Mouse (Mus musculus) intestine, postnatal 0 days (tissue): Measurements from ENCODE around the gene Trim5. TPM values are rescaled to one million over a fixed set of nuclear protein-coding genes. Genes with fewer than 3 reads are reported as not detected.

ENCODE experiments used
- ATAC-seq: fragments of 200-750 bp; cut with Nextera tagmentation; 2 replicates; pipeline ENCODE4 v1.8.0; 2017; ENCODE audit warnings: mild to moderate bottlenecking, moderate TSS enrichment, moderate library complexity
- H3K27ac ChIP-seq: fragments of 300-500 bp; sonication (generic); 2 replicates; pipeline ENCODE4 v1.5.1; 2014; ENCODE audit warnings: mild to moderate bottlenecking, low read depth, low read length, moderate library complexity
- H3K27me3 ChIP-seq: fragments of 300-500 bp; sonication (generic); replicated peaks from 2 replicates; pipeline ENCODE4 v1.6.1; 2014; ENCODE audit warnings: low read length, mixed read lengths; ENCODE audit not compliant: control insufficient read depth, insufficient read depth
- H3K36me3 ChIP-seq: fragments of 300-500 bp; sonication (generic); 2 replicates; pipeline ENCODE4 v1.6.1; 2014; ENCODE audit warnings: mild to moderate bottlenecking, moderate library complexity; ENCODE audit not compliant: control insufficient read depth, insufficient read depth
- H3K4me1 ChIP-seq: fragments of 300-500 bp; sonication (generic); replicated peaks from 2 replicates; pipeline ENCODE4 v1.6.1; 2014; ENCODE audit warnings: antibody characterized with exemption, low read length, mixed read lengths; ENCODE audit not compliant: control insufficient read depth, insufficient read depth
- H3K4me2 ChIP-seq: fragments of 300-500 bp; sonication (generic); replicated peaks from 2 replicates; pipeline ENCODE4 v1.6.1; 2014; ENCODE audit warnings: low read depth, mild to moderate bottlenecking, moderate library complexity
- H3K4me3 ChIP-seq: fragments of 300-500 bp; sonication (generic); 2 replicates; pipeline ENCODE4 v1.5.1; 2014; ENCODE audit warnings: low read depth, low read length
- H3K9ac ChIP-seq: fragments of 300-500 bp; sonication (generic); 2 replicates; pipeline ENCODE4 v1.6.1; 2014; ENCODE audit warnings: mild to moderate bottlenecking, low read depth, low read length
- H3K9me3 ChIP-seq: fragments of 300-500 bp; sonication (generic); 2 replicates; pipeline ENCODE4 v1.6.1; 2016; ENCODE audit warnings: mixed run types; ENCODE audit not compliant: control insufficient read depth
- CTCF ChIP-seq: sonication (generic); IDR thresholded peaks from 2 replicates; pipeline ENCODE4 v1.5.1; 2016; ENCODE audit warnings: low read depth, mild to moderate bottlenecking, control low read depth, antibody characterized with exemption, moderate library complexity
- WGBS: fragments of 180-500 bp; shearing (Covaris S2); extraction: QIAGEN DNeasy Blood & Tissue Kit; methylation state at CpG from one replicate; pipeline ENCODE4 v1.1.7; 2014; 5-methylcytosine and 5-hydroxymethylcytosine counted together
- polyA plus RNA-seq: library from polyadenylated mRNA; unstranded; fragments of >200 nt; fragmentation: Nextera tagmentation; extraction: Ambion mirVana; gene quantifications from 2 replicates; pipeline ENCODE4 v1.2.1, GENCODE M21; 2015

Trim5 gene
- polyA plus RNA-seq, 1 experiment from 2014 or later = 1.6 TPM

- H3K9me3 ChIP-seq = no peaks in the 10 kb centered on the region
- no peak for ATAC-seq
- H3K27ac ChIP-seq = no peak overlapping the region
- no peak for TF ChIP-seq CTCF
- H3K4me3 ChIP-seq = no peak overlapping the region
- H3K27me3 ChIP-seq = no peaks in the 10 kb centered on the region
- WGBS = 80% methylated on average over 1 of the region's 1 CpGs
- peak overlapping the region; percentile 79; the same call in 1 of the 2 replicates for H3K4me2 ChIP-seq
- no peaks in the 10 kb centered on the region for H3K4me1 ChIP-seq
- no peak overlapping the region for H3K9ac ChIP-seq
- no peaks in the 10 kb centered on the region for H3K36me3 ChIP-seq
These were observed 44.3 kb downstream of the Trim5 start for GRCm38 (mm10) chr7:104243616-104244015.

GRCm38 (mm10) chr7:104240857-104241256, 47.0 kb downstream of the Trim5 start:
- TF ChIP-seq CTCF = no peak

GRCm38 (mm10) chr7:104231203-104231602, 56.7 kb downstream of the Trim5 start:
- Histone ChIP-seq H3K36me3 (peaks cover 3% of the 10 kb centered on the region; the same call in 1 of the 2 replicates), H3K9me3 (no peaks in the 10 kb centered on the region), H3K4me1 (no peaks in the 10 kb centered on the region), H3K4me2 (no peak overlapping the region), H3K27me3 (no peaks in the 10 kb centered on the region), H3K4me3 (no peak overlapping the region), H3K9ac (no peak overlapping the region), H3K27ac (no peak overlapping the region)
- 39% methylated on average over 2 of the region's 2 CpGs for WGBS
- peak; percentile 83 for TF ChIP-seq CTCF
- no peak for ATAC-seq

More at GRCm38 (mm10) chr7:104240857-104241256, 47.0 kb downstream of the Trim5 start:
- Histone ChIP-seq H3K4me1 (no peaks in the 10 kb centered on the region), H3K36me3 (no peaks in the 10 kb centered on the region), H3K27ac (no peak overlapping the region), H3K9ac (no peak overlapping the region), H3K4me3 (no peak overlapping the region), H3K9me3 (no peaks in the 10 kb centered on the region), H3K27me3 (no peaks in the 10 kb centered on the region), H3K4me2 (no peak overlapping the region)
- no peak for ATAC-seq

GRCm38 (mm10) chr7:104218701-104219569, 69.0 kb downstream of the Trim5 start, which contains the start of gene Trim6:
Trim6 (plus strand) TSS chr7:104218793.
- H3K36me3 ChIP-seq = no peaks in the 10 kb centered on the region
- H3K9ac ChIP-seq = peak within 1 kb of the TSS; percentile 40
- peak; percentile 83 for ATAC-seq
- peak within 1 kb of the TSS; percentile 49 for H3K4me3 ChIP-seq
- WGBS = 4% methylated on average over 37 of the region's 37 CpGs
- H3K9me3 ChIP-seq = no peaks in the 10 kb centered on the region
- no peak within 1 kb of the TSS; the same call in 1 of the 2 replicates for H3K27ac ChIP-seq
- H3K4me1 ChIP-seq = no peaks in the 10 kb centered on the region
- H3K4me2 ChIP-seq = peak within 1 kb of the TSS; percentile 66
- no peaks in the 10 kb centered on the region for H3K27me3 ChIP-seq
- no peak for TF ChIP-seq CTCF

GRCm38 (mm10) chr7:104217881-104218280, 70.0 kb downstream of the Trim5 start:
- no peak overlapping the region for H3K27ac ChIP-seq
- no peak overlapping the region for H3K4me3 ChIP-seq
- TF ChIP-seq CTCF = no peak
- 77% methylated on average over 2 of the region's 2 CpGs for WGBS
- no peaks in the 10 kb centered on the region for H3K27me3 ChIP-seq
- H3K36me3 ChIP-seq = no peaks in the 10 kb centered on the region
- 0 out of 2 replicates have a peak, but pooled peaks have one; percentile 20 for ATAC-seq
- no peaks in the 10 kb centered on the region for H3K9me3 ChIP-seq
- H3K4me1 ChIP-seq = no peaks in the 10 kb centered on the region
- no peak overlapping the region for H3K9ac ChIP-seq
- H3K4me2 ChIP-seq = no peak overlapping the region

GRCm38 (mm10) chr7:104216011-104216535, 71.8 kb downstream of the Trim5 start:
- Histone ChIP-seq H3K4me2 (no peak overlapping the region), H3K27ac (no peak overlapping the region), H3K36me3 (no peaks in the 10 kb centered on the region), H3K4me1 (no peaks in the 10 kb centered on the region), H3K9ac (no peak overlapping the region), H3K27me3 (no peaks in the 10 kb centered on the region), H3K4me3 (no peak overlapping the region), H3K9me3 (no peaks in the 10 kb centered on the region)
- WGBS = 16% methylated on average over 1 of the region's 1 CpGs
- no peak for ATAC-seq
- no peak for TF ChIP-seq CTCF

Other genes starting within 250 kb of the Trim5 start
- gene Olfr642, start 235.4 kb downstream of the Trim5 start, polyA plus RNA-seq = not detected in 2 replicates
- gene 4930516K23Rik, start 226.6 kb downstream of the Trim5 start, polyA plus RNA-seq = not detected in 2 replicates
- not detected in 2 replicates for gene Olfr644, start 216.2 kb downstream of the Trim5 start, polyA plus RNA-seq
- gene Olfr645, start 202.6 kb downstream of the Trim5 start, polyA plus RNA-seq = not detected in 2 replicates
- not detected in 2 replicates for gene Olfr646, start 183.2 kb downstream of the Trim5 start, polyA plus RNA-seq
- gene Ubqln5, start 158.3 kb downstream of the Trim5 start, polyA plus RNA-seq = not detected in 2 replicates
- gene Olfr643, start 150.7 kb downstream of the Trim5 start, polyA plus RNA-seq = not detected in 2 replicates
- gene Ubqln3, start 144.8 kb downstream of the Trim5 start, polyA plus RNA-seq = not detected in 2 replicates
- gene Ubqlnl, start 137.5 kb downstream of the Trim5 start, polyA plus RNA-seq = not detected in 2 replicates
- gene Olfm5, start 123.3 kb downstream of the Trim5 start, polyA plus RNA-seq = not detected in 2 replicates
- 0.08 and 0.09 TPM in 2 replicates for gene Olfr648, start 104.7 kb downstream of the Trim5 start, polyA plus RNA-seq
- gene Olfr649, start 92.1 kb downstream of the Trim5 start, polyA plus RNA-seq = not detected in 2 replicates
- gene Trim6, start 69.3 kb downstream of the Trim5 start, polyA plus RNA-seq = 0.44 and 0.55 TPM in 2 replicates
- gene Trim34a, start 43.6 kb downstream of the Trim5 start, polyA plus RNA-seq = 6.0 and 6.2 TPM in 2 replicates
- 23.8 and 26.3 TPM in 2 replicates for gene Trim12a, start 27.4 kb upstream of the Trim5 start, polyA plus RNA-seq
- 0.16 and 0.22 TPM in 2 replicates for gene Trim34b, start 41.4 kb upstream of the Trim5 start, polyA plus RNA-seq
- gene Trim12c, start 65.3 kb upstream of the Trim5 start, polyA plus RNA-seq = 4.8 and 5.0 TPM in 2 replicates
- gene Trim30b, start 81.8 kb upstream of the Trim5 start, polyA plus RNA-seq = 0.23 and 0.24 TPM in 2 replicates
- 0.10 and 0.14 TPM in 2 replicates for gene Trim30c, start 112.7 kb upstream of the Trim5 start, polyA plus RNA-seq
- 5.0 and 5.3 TPM in 2 replicates for gene Trim30a, start 177.1 kb upstream of the Trim5 start, polyA plus RNA-seq
- gene Trim30d, start 219.8 kb upstream of the Trim5 start, polyA plus RNA-seq = 18.7 and 18.8 TPM in 2 replicates